Mouse (Mus musculus) cerebellum, postnatal 25 days (tissue): ENCODE results near the gene Slit3.

Source experiments
- DNase-seq, 2 experiments: peaks; one replicate each; pipeline ENCODE4 v3.0.0; 2021; ENCODE audit warnings: mixed read lengths in 2 of 2

Gene Slit3

GRCm38 (mm10) chr11:35410431-35410830 is 289.4 kb downstream of the Slit3 start:
- no peak for DNase-seq

GRCm38 (mm10) chr11:35415768-35416401 is 294.9 kb downstream of the Slit3 start:
- DNase-seq: no peak

- peak in 1 of 2 experiments; percentile 23 for DNase-seq
Measured at GRCm38 (mm10) chr11:35416402-35417093, 295.5 kb downstream of the Slit3 start.

- DNase-seq: no peak
Measured at GRCm38 (mm10) chr11:35417911-35418552, 297.0 kb downstream of the Slit3 start.

- DNase-seq: no peak
Measured at GRCm38 (mm10) chr11:35419013-35419412, 298.0 kb downstream of the Slit3 start.

- no peak for DNase-seq
Measured at GRCm38 (mm10) chr11:35421728-35422127, 300.7 kb downstream of the Slit3 start.

GRCm38 (mm10) chr11:35428036-35428435 is 307.0 kb downstream of the Slit3 start:
- DNase-seq: no peak

- DNase-seq: no peak
Measured at GRCm38 (mm10) chr11:35431130-35431529, 310.1 kb downstream of the Slit3 start.

- no peak for DNase-seq
Measured at GRCm38 (mm10) chr11:35437510-35437909, 316.5 kb downstream of the Slit3 start.

- peak in 1 of 2 experiments; percentile 28 for DNase-seq
Measured at GRCm38 (mm10) chr11:35440186-35440585, 319.2 kb downstream of the Slit3 start.

GRCm38 (mm10) chr11:35444489-35445100 is 323.6 kb downstream of the Slit3 start:
- no peak for DNase-seq

- DNase-seq: no peak
Measured at GRCm38 (mm10) chr11:35447951-35448350, 326.9 kb downstream of the Slit3 start.

GRCm38 (mm10) chr11:35449199-35449598 is 328.2 kb downstream of the Slit3 start:
- no peak for DNase-seq

GRCm38 (mm10) chr11:35451636-35452035 is 330.6 kb downstream of the Slit3 start:
- DNase-seq: peak; percentile 81 to 86

GRCm38 (mm10) chr11:35452413-35452812 is 331.4 kb downstream of the Slit3 start:
- peak; percentile 20 to 37 for DNase-seq

- DNase-seq: no peak
Measured at GRCm38 (mm10) chr11:35454191-35454725, 333.2 kb downstream of the Slit3 start.

GRCm38 (mm10) chr11:35454781-35455180 is 333.8 kb downstream of the Slit3 start:
- DNase-seq: no peak

- DNase-seq: peak in 1 of 2 experiments; percentile 34
Measured at GRCm38 (mm10) chr11:35458068-35458467, 337.0 kb downstream of the Slit3 start.

- no peak for DNase-seq
Measured at GRCm38 (mm10) chr11:35466701-35467100, 345.7 kb downstream of the Slit3 start.

- peak; percentile 20 to 40 for DNase-seq
Measured at GRCm38 (mm10) chr11:35468847-35469246, 347.8 kb downstream of the Slit3 start.

- DNase-seq: no peak
Measured at GRCm38 (mm10) chr11:35469940-35470339, 348.9 kb downstream of the Slit3 start.

GRCm38 (mm10) chr11:35470853-35471252 is 349.8 kb downstream of the Slit3 start:
- no peak for DNase-seq
